Mouse (Mus musculus) layer of hippocampus, postnatal 14 days (tissue): ENCODE measurements at regions not wholly inside any gene's neighbourhood (a gene's known extent, or its start where the extent isn't known, plus 50 kb on each side); places are given as distances from the start of the nearest gene placed in this dataset.

Source experiments
- DNase-seq, 2 experiments: peaks; one replicate each; pipeline ENCODE4 v3.0.0; 2021 to 2022; ENCODE audit warnings: low spot score in 2 of 2, mixed read lengths in 1 of 2

GRCm38 (mm10) chr6:99990604-99991003 lies 264.4 kb upstream of the Prok2 start:
- no peak for DNase-seq

- DNase-seq = no peak
Measured at GRCm38 (mm10) chr6:99986449-99986848, 260.3 kb upstream of the Prok2 start.

GRCm38 (mm10) chr6:99985322-99985721 lies 259.1 kb upstream of the Prok2 start:
- no peak for DNase-seq

DNA sequence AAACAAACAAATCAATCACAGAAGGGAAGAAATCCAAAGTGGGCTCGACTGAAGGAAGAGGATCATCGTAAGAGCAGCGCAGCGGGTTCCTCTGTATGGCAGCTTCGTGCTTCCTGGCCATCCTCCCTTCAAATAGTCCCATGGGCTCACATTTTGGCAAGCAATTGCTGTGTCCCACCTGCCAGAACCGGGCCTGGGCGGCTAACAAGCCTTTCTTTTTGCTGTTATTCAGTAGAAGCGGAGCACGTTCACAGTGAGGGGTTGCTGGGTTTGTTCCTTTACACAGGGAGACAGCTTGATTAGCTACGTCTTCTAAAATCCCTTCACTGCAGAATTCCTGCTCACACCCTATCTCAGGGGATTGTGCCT lies 258.6 kb upstream of the Prok2 start:
- DNase-seq = no peak

GRCm38 (mm10) chr6:99984057-99984855 lies 258.1 kb upstream of the Prok2 start:
- DNase-seq = no peak

DNA sequence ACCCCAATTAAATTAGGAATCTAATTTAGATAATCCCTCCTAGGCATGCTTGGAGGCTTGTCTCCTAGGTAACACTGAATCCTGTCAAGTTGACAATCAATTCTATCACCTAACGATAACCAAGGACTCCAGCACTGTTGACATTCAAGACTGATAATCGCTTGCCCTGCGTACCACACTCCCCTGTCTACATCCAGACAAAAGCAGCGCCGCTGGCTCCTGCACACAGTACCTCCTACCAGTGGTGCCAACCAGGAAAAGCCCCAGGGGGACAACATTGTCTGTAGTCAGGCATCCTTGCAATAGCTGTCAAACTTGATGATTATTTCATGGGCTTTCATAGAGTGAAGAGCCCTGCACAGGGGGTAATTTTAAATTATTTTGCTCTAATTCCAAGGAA lies 253.4 kb upstream of the Prok2 start:
- DNase-seq = no peak

GRCm38 (mm10) chr6:99978164-99978746 lies 252.1 kb upstream of the Prok2 start:
- DNase-seq = no peak

DNA sequence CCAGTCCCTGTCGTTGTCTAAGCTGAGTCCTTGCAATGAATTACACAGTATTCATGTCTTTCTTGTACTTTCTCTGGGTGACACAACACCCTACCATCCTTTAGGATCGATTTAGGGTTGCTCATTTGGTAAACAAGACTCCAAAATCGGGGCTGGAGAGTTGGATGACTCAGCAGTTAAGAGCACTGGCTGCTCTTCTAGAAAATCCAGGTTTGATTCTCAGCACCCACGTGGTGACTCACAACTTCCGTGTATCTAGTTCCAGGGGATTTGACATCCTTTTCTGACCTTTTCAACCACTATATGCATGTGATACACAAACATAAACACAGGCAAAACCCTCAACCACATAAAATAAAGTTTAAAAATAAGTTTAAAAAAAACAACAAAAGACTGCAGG lies 250.0 kb upstream of the Prok2 start:
- DNase-seq = no peak

- no peak for DNase-seq
Measured at GRCm38 (mm10) chr6:99975486-99975885, 249.3 kb upstream of the Prok2 start.

GRCm38 (mm10) chr6:99974464-99974863 lies 248.3 kb upstream of the Prok2 start:
- DNase-seq = no peak

GRCm38 (mm10) chr6:99971376-99971775 lies 245.2 kb upstream of the Prok2 start:
- peak; percentile 68 to 83 for DNase-seq

DNA sequence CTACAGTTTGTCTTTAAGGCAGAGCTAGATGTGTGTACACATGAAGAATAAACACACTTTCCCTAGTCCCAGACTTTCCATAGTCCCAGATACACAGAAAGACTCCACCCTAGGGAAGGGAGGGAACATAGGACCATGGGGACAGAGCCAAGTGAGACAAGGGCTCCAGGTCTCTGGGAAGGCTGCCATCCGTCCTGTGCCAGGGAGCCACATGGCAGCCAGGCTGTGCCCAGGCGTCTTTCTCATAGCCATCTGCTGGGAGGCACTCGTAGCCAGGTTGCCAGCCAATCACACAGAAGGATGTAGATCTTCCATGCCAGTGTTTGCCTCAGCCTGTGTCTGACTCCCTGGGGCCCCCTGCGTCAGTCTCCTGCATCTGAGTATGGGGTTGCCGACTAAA lies 242.7 kb upstream of the Prok2 start:
- peak; percentile 89 to 95 for DNase-seq

GRCm38 (mm10) chr6:99967465-99967864 lies 241.3 kb upstream of the Prok2 start:
- DNase-seq = peak in 1 of 2 experiments; percentile 29

DNA sequence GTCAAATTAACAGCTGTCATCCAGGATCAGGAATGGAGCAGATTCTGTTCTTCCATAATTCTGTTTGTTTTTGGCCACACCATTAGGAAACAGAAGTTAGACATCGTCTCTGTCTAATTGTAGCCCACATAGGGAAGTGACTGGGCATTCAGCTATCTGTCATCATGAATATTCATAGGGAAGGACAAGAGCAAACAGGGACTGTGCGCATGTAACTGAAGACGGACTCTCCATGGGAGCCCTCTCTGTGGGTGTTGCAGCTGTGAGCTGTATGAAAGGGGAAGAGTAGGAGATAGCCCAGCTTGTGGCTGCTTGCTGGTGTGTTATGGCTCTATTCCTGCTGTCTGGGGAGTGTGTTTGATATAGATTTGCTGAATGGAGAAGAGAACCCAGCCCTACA lies 238.3 kb upstream of the Prok2 start:
- no peak for DNase-seq

DNA sequence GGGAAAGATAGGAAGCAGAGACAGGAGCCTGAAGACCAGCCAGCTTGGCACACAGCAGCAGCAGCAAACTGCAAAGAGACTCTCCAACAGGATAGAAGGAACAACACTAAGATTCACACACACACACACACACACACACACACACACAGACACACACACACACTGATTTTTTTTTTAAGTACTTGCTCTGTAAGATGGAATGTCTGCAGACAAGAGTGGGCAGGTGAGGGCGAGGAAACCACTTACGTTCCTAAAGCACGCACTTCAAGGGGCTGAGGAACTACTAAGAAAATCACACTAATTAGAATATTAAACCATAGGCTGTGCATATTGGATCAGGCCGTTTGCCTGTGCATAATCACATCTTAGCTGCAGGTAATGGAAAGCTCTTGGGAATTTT lies 237.8 kb upstream of the Prok2 start:
- no peak for DNase-seq

DNA sequence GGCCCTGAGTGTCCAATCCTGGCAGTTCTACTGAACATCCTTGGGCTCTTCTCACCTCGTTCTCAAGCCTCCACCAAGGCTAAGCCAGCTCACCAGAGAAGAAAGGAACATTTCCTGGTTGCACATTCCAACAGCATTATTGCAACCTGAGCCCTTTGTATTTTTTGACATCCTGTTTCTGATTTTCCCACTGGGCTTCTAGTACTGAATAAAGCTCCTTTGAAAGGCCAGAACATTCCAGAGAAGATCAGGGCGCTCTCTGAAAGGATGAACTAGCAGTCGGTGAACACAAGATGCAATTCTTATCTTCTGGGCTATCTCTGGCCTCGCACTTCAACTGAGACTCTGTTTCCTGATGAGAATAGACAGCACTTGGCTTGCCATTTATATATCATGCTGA lies 233.2 kb upstream of the Prok2 start:
- no peak for DNase-seq

- DNase-seq = no peak
Measured at GRCm38 (mm10) chr6:99954832-99955830, 228.9 kb upstream of the Prok2 start.

- DNase-seq = no peak
Measured at GRCm38 (mm10) chr6:99953980-99954776, 228.0 kb upstream of the Prok2 start.

DNA sequence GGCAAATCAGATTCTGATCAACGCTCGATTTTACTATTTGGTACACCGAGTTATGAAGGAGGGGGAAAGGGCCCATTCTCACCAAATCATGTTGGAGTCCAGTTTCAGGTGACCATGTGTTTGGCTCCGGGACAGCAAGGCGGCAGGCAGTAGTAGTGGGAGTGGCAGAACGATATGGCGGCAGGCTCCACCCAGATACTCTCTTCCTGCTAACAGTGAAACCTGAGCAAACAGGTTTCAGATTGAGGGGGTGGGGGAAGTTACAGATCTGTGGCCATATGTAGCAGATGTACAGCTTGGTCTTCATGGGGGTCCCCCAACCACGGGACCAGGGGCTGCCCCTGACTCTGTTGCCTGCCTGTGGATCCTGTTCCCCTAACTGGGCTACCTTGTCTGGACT lies 224.6 kb upstream of the Prok2 start:
- DNase-seq = no peak

- no peak for DNase-seq
Measured at GRCm38 (mm10) chr6:99946917-99947316, 220.7 kb upstream of the Prok2 start.

DNA sequence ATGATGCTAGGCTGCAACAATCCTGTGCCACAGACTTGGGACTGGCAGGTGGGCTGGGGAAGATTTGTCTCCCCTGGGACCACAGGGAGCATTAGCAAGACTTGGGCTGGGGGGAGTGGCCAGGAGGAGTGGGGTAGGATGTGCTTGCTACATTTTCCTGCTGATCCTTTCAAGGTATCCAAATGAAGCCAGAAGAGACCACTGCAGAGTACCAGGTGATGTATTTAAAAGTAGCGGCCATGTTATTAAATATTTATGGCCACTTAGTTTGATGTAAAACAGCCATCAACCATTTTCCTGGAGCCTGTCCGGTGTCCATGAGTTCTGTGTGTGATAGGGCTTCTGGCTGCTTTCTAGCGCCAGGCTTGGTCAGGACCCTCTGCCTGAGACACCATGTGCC lies 220.3 kb upstream of the Prok2 start:
- DNase-seq = no peak
